Mouse (Mus musculus) heart, adult 9 months (tissue): ENCODE data around the gene Gm21775.
"Not testable (repeated sequence)": the region's sequence is repeated elsewhere in the genome, so short reads cannot be mapped to it uniquely, and the experiment has no call there.

Source experiments
- DNase-seq, 2 experiments: peaks; one replicate each; pipeline ENCODE4 v3.0.0; 2022; ENCODE audit warnings: low spot score in 2 of 2

The Gm21775 gene

DNA sequence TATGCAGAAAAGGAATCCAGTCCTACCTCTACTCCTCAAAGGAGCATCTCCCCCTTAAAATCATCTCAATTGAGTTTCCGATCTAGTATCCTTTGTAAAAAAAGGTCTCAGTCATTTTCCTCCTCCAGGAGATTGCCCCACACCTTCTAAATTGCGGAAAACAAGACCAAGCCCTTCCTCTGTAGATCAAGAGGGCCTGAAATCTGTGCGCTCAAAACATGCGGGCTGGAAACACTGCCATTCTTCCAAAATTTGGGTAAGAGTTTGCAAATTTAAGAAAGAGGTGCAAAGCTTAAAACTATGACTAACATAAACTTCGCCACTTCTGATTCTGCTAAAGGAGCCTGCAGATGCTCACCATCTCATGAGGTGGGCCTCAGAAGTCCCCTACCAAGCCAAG lies at the start of gene Gm21775:
Gene Gm21775 (plus strand): TSS at position 301 of the 400 bp plus-strand sequence.
- not testable (repeated sequence) for DNase-seq

DNA sequence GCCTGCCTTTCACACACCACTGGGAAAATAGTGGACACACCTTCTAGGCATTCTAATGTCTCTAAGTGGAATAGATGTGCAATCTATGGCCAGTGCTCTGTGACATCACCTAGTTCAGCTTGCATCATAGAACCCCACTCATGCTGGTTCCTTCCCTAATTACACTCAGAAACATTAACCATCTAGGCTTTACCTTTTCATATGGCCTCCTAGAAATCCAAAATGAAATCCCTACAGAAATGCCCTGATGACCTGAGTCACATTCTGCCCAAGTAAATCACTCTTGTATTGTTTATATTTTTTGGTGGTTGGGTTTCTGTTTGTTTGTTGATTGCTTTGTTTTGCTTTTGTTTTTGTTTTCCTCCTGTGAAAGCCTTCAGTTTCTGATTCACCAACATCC lies 17.3 kb upstream of the Gm21775 start, which contains the start of gene Gm20737:
Gene Gm20737 (minus strand): TSS at position 101 of the 400 bp plus-strand sequence.
- DNase-seq = not testable (repeated sequence)
